In the genomic region with DNA sequence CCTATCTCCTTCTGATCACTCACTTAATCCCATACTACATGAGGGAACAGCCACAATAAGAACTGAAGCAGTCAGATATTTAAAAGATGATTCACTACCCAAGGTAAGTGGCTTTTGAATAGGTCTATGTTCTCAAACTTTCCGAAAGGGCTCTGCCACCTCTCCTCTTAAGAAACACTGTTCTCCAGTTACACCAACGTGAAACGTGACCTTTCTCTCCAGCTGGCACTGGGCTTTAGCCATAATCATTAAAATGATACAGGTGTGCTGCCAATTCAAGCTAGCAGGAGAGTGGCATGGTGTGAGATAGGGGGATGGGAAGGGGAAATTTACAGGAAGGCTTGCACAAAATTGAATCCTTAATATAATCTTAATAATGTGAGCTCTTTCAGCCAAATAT, we compare ENCODE assay signal across 17 mouse cellular contexts.
"Had no signal": no experiment of that assay in that cellular context is flagged by ENCODE, and none has a peak within 500 bp of the region (broad histone marks: within the 10 kb centered on the region; RNA-seq: fewer than 3 reads in every experiment).

No protein-coding gene starts in this region.

- H3K36me3 ChIP-seq: limb, embryonic 15.5 days; liver, embryonic 13.5 days; stomach, embryonic 15.5 days had no signal

- H3K9ac ChIP-seq: limb, embryonic 15.5 days; liver, embryonic 13.5 days; stomach, embryonic 15.5 days had no signal

- H3K4me1 ChIP-seq: liver, embryonic 13.5 days; stomach, embryonic 15.5 days had no signal

- DNase-seq: kidney, adult 2 months; kidney, postnatal 25 days; layer of hippocampus, adult 9-11 months; liver, embryonic 13.5 days; lung, adult 2 months; lung, postnatal 14 days; lung, postnatal 4 days; midbrain, embryonic 14.5 days; right cerebral cortex, postnatal 14 days; spleen, adult 18-20 months; thymus, postnatal 25 days had no signal

- ATAC-seq: intestine, postnatal 0 days had no signal

- H3K4me3 ChIP-seq: layer of hippocampus, adult 2 months; limb, embryonic 15.5 days; liver, embryonic 13.5 days; stomach, embryonic 15.5 days had no signal

- H3K9me3 ChIP-seq: limb, embryonic 15.5 days; liver, embryonic 13.5 days; stomach, embryonic 15.5 days had no signal

- H3K27me3 ChIP-seq: limb, embryonic 15.5 days; liver, embryonic 13.5 days; stomach, embryonic 15.5 days had no signal

- H3K27ac ChIP-seq: kidney, postnatal 0 days; layer of hippocampus, adult 2 months; limb, embryonic 15.5 days; liver, embryonic 13.5 days; stomach, embryonic 15.5 days had no signal

- H3K4me2 ChIP-seq: limb, embryonic 15.5 days; liver, embryonic 13.5 days; midbrain, embryonic 11.5 days; stomach, embryonic 15.5 days had no signal
